ENCODE assay signal across 12 mouse cellular contexts in genomic region chr3:69171123-69171522, GRCm38 (mm10). TPM values are rescaled to one million over a fixed set of nuclear protein-coding genes. Genes with fewer than 3 reads are reported as not detected.
DNase-seq lines count a peak whose midpoint lies in the region; ATAC-seq and TF ChIP-seq lines count a peak whose summit lies in the region.
"Had no signal": no experiment of that assay in that cellular context is flagged by ENCODE, and none has a peak within 500 bp of the region (broad histone marks: within the 10 kb centered on the region; RNA-seq: fewer than 3 reads in every experiment).

No protein-coding gene starts in this region.

- ATAC-seq in heart, embryonic 12.5 days (ENCODE audit: insufficient number of reproducible peaks, low FRiP score) = no peak
- ATAC-seq in CD4-positive, CD25-positive, alpha-beta regulatory T cell, adult 4 months = peak; percentile 86

- TF ChIP-seq EP300 in heart, adult 2 months (IDR thresholded peaks at IDR 0.05; ENCODE audit: insufficient read depth, low read depth, low read length) = no peak

- peak; percentile 27 to 35 for DNase-seq in heart, adult 2 months
- peak; percentile 54 for DNase-seq in cerebellum, adult 9-10 months
- DNase-seq in naive thymus-derived CD4-positive, alpha-beta T cell, adult 2 months (ENCODE audit: low read depth) = peak; percentile 62
- DNase-seq in right cerebral cortex, postnatal 4 days = no peak
- no peak for DNase-seq in forebrain, embryonic 10.5 days (ENCODE audit: extremely low spot score, low spot score)
- DNase-seq in embryo, embryonic 10 days (ENCODE audit: low spot score) = no peak

- no peak overlapping the region for H3K27ac ChIP-seq in heart, adult 2 months
- no peak overlapping the region for H3K27ac ChIP-seq in heart, embryonic 12.5 days (ENCODE audit: poor library complexity, severe bottlenecking)
- no peak overlapping the region for H3K27ac ChIP-seq in forebrain, embryonic 10.5 days
- H3K27ac ChIP-seq: heart, embryonic 15.5 days; midbrain, embryonic 12.5 days had no signal

- WGBS in heart, adult 2 months = 35% methylated on average over 4 of the region's 4 CpGs
- WGBS in heart, embryonic 12.5 days = 70% methylated on average over 4 of the region's 4 CpGs
- 78% methylated on average over 4 of the region's 4 CpGs for WGBS in forebrain, embryonic 10.5 days

- no peaks in the 10 kb centered on the region for H3K79me2 ChIP-seq in heart, adult 2 months (replicated peaks; ENCODE audit: control insufficient read depth, insufficient read depth, low read length)

- no peak overlapping the region for H3K4me2 ChIP-seq in heart, embryonic 12.5 days
- H3K4me2 ChIP-seq: heart, embryonic 15.5 days; midbrain, embryonic 12.5 days had no signal

- intact Hi-C loops in heart, adult 2 months (cut with DNase I) = no loop called here

- no peak for TF ChIP-seq POLR2A in heart, adult 2 months (IDR thresholded peaks at IDR 0.05; ENCODE audit: insufficient read depth, low read depth, low read length)

- H3K9ac ChIP-seq in heart, adult 2 months (ENCODE audit: low read depth, low read length) = no peak overlapping the region
- no peak overlapping the region for H3K9ac ChIP-seq in heart, embryonic 12.5 days
- H3K9ac ChIP-seq: heart, embryonic 15.5 days; midbrain, embryonic 12.5 days had no signal

- H3K9me3 ChIP-seq in heart, embryonic 12.5 days (replicated peaks) = 0 out of 2 replicates have a peak, but pooled peaks cover 3% of the 10 kb centered on the region
- no peaks in the 10 kb centered on the region for H3K9me3 ChIP-seq in forebrain, embryonic 10.5 days
- H3K9me3 ChIP-seq: heart, embryonic 15.5 days; midbrain, embryonic 12.5 days had no signal

- H3K27me3 ChIP-seq in heart, adult 2 months (ENCODE audit: control insufficient read depth, insufficient read depth, low read length) = no peaks in the 10 kb centered on the region
- H3K27me3 ChIP-seq in heart, embryonic 12.5 days (replicated peaks) = no peaks in the 10 kb centered on the region
- no peaks in the 10 kb centered on the region for H3K27me3 ChIP-seq in forebrain, embryonic 10.5 days (ENCODE audit: poor library complexity, severe bottlenecking)
- H3K27me3 ChIP-seq: heart, embryonic 15.5 days; midbrain, embryonic 12.5 days had no signal

- no peak overlapping the region for H3K4me3 ChIP-seq in heart, adult 2 months
- H3K4me3 ChIP-seq in heart, embryonic 12.5 days = no peak overlapping the region
- H3K4me3 ChIP-seq in forebrain, embryonic 10.5 days = no peak overlapping the region
- H3K4me3 ChIP-seq: heart, embryonic 15.5 days; midbrain, embryonic 12.5 days had no signal

- no peaks in the 10 kb centered on the region for H3K36me3 ChIP-seq in heart, adult 2 months (ENCODE audit: control insufficient read depth, insufficient read depth, low read length)
- no peaks in the 10 kb centered on the region for H3K36me3 ChIP-seq in heart, embryonic 12.5 days
- H3K36me3 ChIP-seq in forebrain, embryonic 10.5 days (replicated peaks) = no peaks in the 10 kb centered on the region
- H3K36me3 ChIP-seq: heart, embryonic 15.5 days; midbrain, embryonic 12.5 days had no signal

- TF ChIP-seq CTCF in heart, adult 2 months (IDR thresholded peaks at IDR 0.05) = no peak

- no peaks in the 10 kb centered on the region; the same call in 1 of the 2 replicates for H3K4me1 ChIP-seq in heart, adult 2 months (ENCODE audit: control insufficient read depth, insufficient read depth, low read length)
- no peaks in the 10 kb centered on the region for H3K4me1 ChIP-seq in heart, embryonic 12.5 days (replicated peaks)
- peaks cover 12% of the 10 kb centered on the region for H3K4me1 ChIP-seq in forebrain, embryonic 10.5 days

RNA-seq across cellular contexts. Expression of gene Kpna4, which starts 44.2 kb away (rescaled TPM):
- 10 to 100 TPM; 81.5 to 94.6 TPM for total RNA-seq in heart, adult 2 months (2021)
- 14.4 and 29.9 TPM in 2 replicates for polyA plus RNA-seq in heart, adult 2 months (2012; rRNA removed)
- polyA plus RNA-seq in heart, embryonic 12.5 days (2016; fragmentation: Nextera tagmentation; extraction: Ambion mirVana) = 39.8 and 40.2 TPM in 2 replicates
- 10 to 100 TPM; 27.6 to 39.6 TPM for polyA plus RNA-seq in CD4-positive, CD25-positive, alpha-beta regulatory T cell, adult 4 months (2017; shearing (Covaris generic))
- polyA plus RNA-seq in forebrain, embryonic 10.5 days (2016; fragmentation: Nextera tagmentation; extraction: Ambion mirVana) = 37.0 and 39.8 TPM in 2 replicates

RNA-seq across cellular contexts. Expression of gene Arl14, which starts 51.1 kb away (rescaled TPM):
- total RNA-seq in heart, adult 2 months (2021) = not detected
- not detected in 2 replicates for polyA plus RNA-seq in heart, adult 2 months (2012; rRNA removed)
- not detected in 2 replicates for polyA plus RNA-seq in heart, embryonic 12.5 days (2016; fragmentation: Nextera tagmentation; extraction: Ambion mirVana)
- polyA plus RNA-seq in CD4-positive, CD25-positive, alpha-beta regulatory T cell, adult 4 months (2017; shearing (Covaris generic)) = not detected
- not detected in 2 replicates for polyA plus RNA-seq in forebrain, embryonic 10.5 days (2016; fragmentation: Nextera tagmentation; extraction: Ambion mirVana)
- total RNA-seq: ES-E14; left cerebral cortex, postnatal 25 days had no signal
- polyA plus RNA-seq: heart, embryonic 15.5 days; midbrain, embryonic 12.5 days had no signal

Comparison
In these comparisons a context has a peak if more than half of its experiments do, and no peak if none do; other contexts are left out.
1. DNase-seq: peak in heart, adult 2 months (2 of 2), cerebellum, adult 9-10 months (single experiment) and naive thymus-derived CD4-positive, alpha-beta T cell, adult 2 months (single experiment); none in right cerebral cortex, postnatal 4 days (single experiment), forebrain, embryonic 10.5 days (single experiment) and embryo, embryonic 10 days (single experiment).